Mouse (Mus musculus) left cerebral cortex, adult 6 months (tissue): ENCODE data around the gene Arpc1a. TPM values are rescaled to one million over a fixed set of nuclear protein-coding genes. Genes with fewer than 3 reads are reported as not detected.

Source experiments
- long read RNA-seq, 2 experiments: library from polyadenylated mRNA; unstranded; transcript quantifications; one replicate each; pipeline ENCODE4 v2.0.0; 2019 to 2020
- polyA plus RNA-seq: library from polyadenylated mRNA; unstranded; fragments of <200 nt; fragmentation: Nextera tagmentation; gene quantifications from 2 replicates; pipeline ENCODE4 v1.2.3, GENCODE M21; 2021

The Arpc1a gene
- 301 and 348 TPM in 2 replicates for polyA plus RNA-seq
- long read RNA-seq, experiment 1, transcript Arpc1a-205 (3 exons, 926 nt), result minor isoform, 6 of 1,795 reads
- long read RNA-seq, experiment 1, transcript Arpc1a-201 (10 exons, 1,632 nt), result major isoform, 1,667 of 1,795 reads
- long read RNA-seq, experiment 1, partial matches to known transcripts, result 74 of 1,795 reads
- long read RNA-seq, experiment 1, other reads (novel, unspliced or antisense), result 48 of 1,795 reads
- long read RNA-seq, experiment 2, transcript Arpc1a-201 (10 exons, 1,632 nt), result major isoform, 415 of 510 reads
- long read RNA-seq, experiment 2, transcript Arpc1a-205 (3 exons, 926 nt), result minor isoform, 20 of 510 reads
- long read RNA-seq, experiment 2, partial matches to known transcripts, result 59 of 510 reads
- long read RNA-seq, experiment 2, other reads (novel, unspliced or antisense), result 16 of 510 reads

GRCm38 (mm10) chr5:145083632-145084451 is at the start of gene Arpc1a, which contains the start of gene Kpna7:
Arpc1a (plus strand) TSS chr5:145083830.
Kpna7 (minus strand) TSS chr5:145084030.

GRCm38 (mm10) chr5:145042690-145043089 is 40.9 kb upstream of the Arpc1a start, which contains the start of gene 1700018F24Rik:
1700018F24Rik (plus strand) TSS chr5:145042990.

DNA sequence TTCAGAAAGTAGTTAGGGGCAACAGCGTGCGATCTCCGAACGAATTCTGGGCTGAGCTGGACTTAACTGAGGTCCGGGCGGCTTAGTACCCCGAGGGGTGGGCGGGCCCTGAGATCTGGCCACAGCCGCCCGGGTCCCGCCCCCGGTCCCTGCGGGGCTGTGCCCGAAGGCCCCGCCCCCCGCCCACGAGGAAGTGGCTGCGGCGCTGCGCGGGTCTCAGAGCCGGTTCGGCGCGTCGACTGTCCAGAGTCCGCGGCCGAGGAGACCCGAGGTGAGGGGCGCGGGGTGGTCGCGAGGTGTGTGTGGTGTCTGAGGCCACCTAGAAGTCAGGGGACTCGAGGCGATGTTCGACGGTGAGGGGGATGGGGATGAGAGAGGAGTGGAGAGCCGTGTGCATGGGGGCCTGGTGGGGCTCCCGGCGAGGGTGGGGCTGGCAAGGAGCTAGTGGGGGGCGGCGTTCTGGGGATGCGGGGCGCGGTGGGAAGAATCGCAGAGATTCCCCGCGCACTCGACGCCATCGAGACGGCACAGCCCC is 30.5 kb downstream of the Arpc1a start, which contains the start of gene Arpc1b:
Gene Arpc1b, plus strand, starts transcription at position 145 of the 535 bp plus-strand sequence.

DNA sequence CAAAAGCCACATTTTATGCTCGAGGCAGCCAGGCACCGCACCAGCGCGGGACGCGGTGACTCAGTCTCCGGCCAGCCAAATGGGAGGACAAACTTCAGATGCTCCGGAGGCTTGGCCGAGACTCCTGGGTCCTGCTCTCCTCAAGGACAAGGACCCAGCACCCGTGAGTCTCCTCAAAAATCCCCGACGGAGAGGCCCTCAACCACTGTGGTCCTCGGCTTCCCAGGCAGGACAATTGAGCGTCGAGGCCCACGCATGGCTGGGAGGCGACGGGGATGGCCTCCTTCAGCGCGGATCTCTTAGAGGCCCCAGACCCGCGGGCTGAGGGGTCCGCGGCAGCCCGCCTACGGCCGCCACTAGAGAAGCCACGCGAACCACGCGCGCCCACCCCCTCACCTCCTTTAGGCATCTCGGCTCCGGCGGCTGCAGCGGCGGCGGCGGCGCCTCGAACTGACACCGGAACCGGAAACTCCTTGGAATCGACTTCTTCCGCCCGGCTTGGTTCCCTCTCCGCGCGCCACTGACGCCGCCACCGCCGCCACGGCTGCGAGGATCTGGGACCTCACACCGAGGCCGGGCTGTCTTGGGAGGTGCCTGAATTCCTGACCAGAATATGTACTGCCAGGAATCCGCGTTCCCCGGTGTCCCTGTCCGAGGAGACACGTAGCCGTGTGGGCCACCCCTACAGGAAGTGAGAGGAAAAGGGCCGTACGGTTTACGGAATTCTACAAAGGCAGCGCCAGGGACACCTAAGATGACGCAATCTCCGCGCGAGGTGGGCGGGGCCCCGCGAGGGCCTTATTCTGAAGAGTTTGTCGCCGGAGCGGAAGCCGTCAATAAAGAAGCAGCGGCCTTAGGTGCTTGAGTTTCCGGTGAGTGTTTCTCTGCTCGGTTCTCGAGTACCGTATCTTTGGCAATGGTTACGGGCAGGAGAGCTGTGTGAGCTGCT is 56.2 kb downstream of the Arpc1a start, which contains the start of the genes Pdap1 and Bud31:
Gene Pdap1, minus strand, starts transcription at position 668 of the 949 bp plus-strand sequence.
Gene Bud31, plus strand, starts transcription at position 792 of the 949 bp plus-strand sequence.

Other genes with a start within 250 kb of the Arpc1a start
- 3.0 TPM in 2 replicates for gene Smurf1, start 118.0 kb upstream of the Arpc1a start, polyA plus RNA-seq
- not detected in 2 replicates for gene Gm4871, start 51.1 kb upstream of the Arpc1a start, polyA plus RNA-seq
- gene 1700018F24Rik, start 40.8 kb upstream of the Arpc1a start, polyA plus RNA-seq, result not detected in 2 replicates
- not detected in 2 replicates for gene Kpna7, start 200 bp downstream of the Arpc1a start, polyA plus RNA-seq
- gene Arpc1b, start 30.4 kb downstream of the Arpc1a start, polyA plus RNA-seq, result 50.2 and 58.6 TPM in 2 replicates
- gene Pdap1, start 56.4 kb downstream of the Arpc1a start, polyA plus RNA-seq, result 66.4 and 82.4 TPM in 2 replicates
- gene Bud31, start 56.5 kb downstream of the Arpc1a start, polyA plus RNA-seq, result 121 and 122 TPM in 2 replicates
- 14.6 and 14.8 TPM in 2 replicates for gene Ptcd1, start 83.3 kb downstream of the Arpc1a start, polyA plus RNA-seq
- gene Cpsf4, start 83.4 kb downstream of the Arpc1a start, polyA plus RNA-seq, result 6.3 and 9.7 TPM in 2 replicates
- 1,054 and 1,489 TPM in 2 replicates for gene Atp5j2, start 108.2 kb downstream of the Arpc1a start, polyA plus RNA-seq
- 10.4 and 12.3 TPM in 2 replicates for gene Zkscan14, start 118.0 kb downstream of the Arpc1a start, polyA plus RNA-seq
- gene Zkscan5, start 120.7 kb downstream of the Arpc1a start, polyA plus RNA-seq, result 5.3 and 7.2 TPM in 2 replicates
- gene Zfp655, start 147.9 kb downstream of the Arpc1a start, polyA plus RNA-seq, result 17.0 and 24.6 TPM in 2 replicates
- 0.75 and 1.1 TPM in 2 replicates for gene Zscan25, start 196.7 kb downstream of the Arpc1a start, polyA plus RNA-seq